Mouse (Mus musculus) layer of hippocampus, postnatal 25 days (tissue): ENCODE data around the gene Ttc28. TPM values are rescaled to one million over a fixed set of nuclear protein-coding genes. Genes with fewer than 3 reads are reported as not detected.

Source experiments
- DNase-seq, 2 experiments: peaks; one replicate each; pipeline ENCODE4 v3.0.0; 2022; ENCODE audit warnings: mixed read lengths in 2 of 2, low spot score in 1 of 2; ENCODE audit errors: extremely low spot score in 1 of 2
- total RNA-seq, 2 experiments: library from RNA; stranded (reverse); gene quantifications; 2 replicates each; pipeline ENCODE4 v1.2.3; 2021

Ttc28 gene
- total RNA-seq, 2 experiments from 2014 or later, result 11.3 to 13.3 TPM

GRCm38 (mm10) chr5:111120705-111121420 lies 241.3 kb downstream of the Ttc28 start:
- DNase-seq, result no peak

GRCm38 (mm10) chr5:111122332-111123049 lies 242.9 kb downstream of the Ttc28 start:
- no peak for DNase-seq

GRCm38 (mm10) chr5:111123050-111123746 lies 243.6 kb downstream of the Ttc28 start:
- no peak for DNase-seq

- no peak for DNase-seq
These were observed 245.1 kb downstream of the Ttc28 start for GRCm38 (mm10) chr5:111124620-111125200.

- no peak for DNase-seq
These were observed 246.1 kb downstream of the Ttc28 start for GRCm38 (mm10) chr5:111125746-111126145.

- no peak for DNase-seq
These were observed 248.2 kb downstream of the Ttc28 start for GRCm38 (mm10) chr5:111127786-111128185.

- no peak for DNase-seq
These were observed 250.5 kb downstream of the Ttc28 start for GRCm38 (mm10) chr5:111130121-111130520.

GRCm38 (mm10) chr5:111131561-111131960 lies 252.0 kb downstream of the Ttc28 start:
- no peak for DNase-seq

- no peak for DNase-seq
These were observed 253.5 kb downstream of the Ttc28 start for GRCm38 (mm10) chr5:111133150-111133549.

GRCm38 (mm10) chr5:111133754-111134153 lies 254.2 kb downstream of the Ttc28 start:
- no peak for DNase-seq

GRCm38 (mm10) chr5:111137283-111137682 lies 257.7 kb downstream of the Ttc28 start:
- no peak for DNase-seq

GRCm38 (mm10) chr5:111137742-111138141 lies 258.1 kb downstream of the Ttc28 start:
- no peak for DNase-seq

GRCm38 (mm10) chr5:111138239-111138833 lies 258.7 kb downstream of the Ttc28 start:
- no peak for DNase-seq

- DNase-seq, result no peak
These were observed 259.4 kb downstream of the Ttc28 start for GRCm38 (mm10) chr5:111138927-111139565.

GRCm38 (mm10) chr5:111139622-111140021 lies 260.0 kb downstream of the Ttc28 start:
- DNase-seq, result no peak

- DNase-seq, result no peak
These were observed 261.7 kb downstream of the Ttc28 start for GRCm38 (mm10) chr5:111141139-111141885.

- DNase-seq, result no peak
These were observed 263.2 kb downstream of the Ttc28 start for GRCm38 (mm10) chr5:111142837-111143236.

GRCm38 (mm10) chr5:111144411-111144810 lies 264.8 kb downstream of the Ttc28 start:
- no peak for DNase-seq

- DNase-seq, result no peak
These were observed 271.0 kb downstream of the Ttc28 start for GRCm38 (mm10) chr5:111150581-111150980.
